Mouse (Mus musculus) lung, postnatal 0 days (tissue): Measurements from ENCODE around the gene Tbc1d9.

ENCODE experiments used
- CTCF ChIP-seq: IDR thresholded peaks from 2 replicates; pipeline ENCODE4 v1.5.1; 2016; ENCODE audit warnings: antibody characterized with exemption, mild to moderate bottlenecking
- EP300 ChIP-seq: IDR thresholded peaks from 2 replicates; pipeline ENCODE4 v1.6.1; 2016; ENCODE audit warnings: antibody characterized with exemption, mild to moderate bottlenecking, control low read depth

DNA sequence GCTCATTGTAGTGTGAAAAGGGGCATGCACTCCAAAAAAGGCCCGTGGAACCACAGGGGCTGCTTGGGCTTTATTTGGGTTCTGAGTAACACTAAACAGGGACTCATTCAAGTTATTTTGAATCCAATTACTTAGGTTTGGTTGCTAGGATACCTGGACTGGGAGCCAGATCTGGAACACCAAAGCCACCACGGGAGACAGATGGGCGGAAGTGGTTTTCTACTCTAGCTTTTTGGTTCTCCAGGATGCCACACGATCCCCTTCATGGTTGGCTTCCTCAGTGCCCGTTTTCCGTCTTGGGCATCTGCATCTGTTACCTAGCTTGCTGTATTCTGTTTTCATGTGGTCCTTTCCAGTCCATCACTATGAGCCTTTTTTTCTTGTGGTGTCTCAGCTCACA, 30.9 kb downstream of the Tbc1d9 start:
- TF ChIP-seq CTCF = no peak
- no peak for TF ChIP-seq EP300
